Mouse (Mus musculus) ovary, postnatal 10 days (tissue): ENCODE measurements around the gene Chd2.
A peak's percentile ranks its signal among the peaks of the same experiment; 100 is the strongest.
"Not testable (repeated sequence)": the region's sequence is repeated elsewhere in the genome, so short reads cannot be mapped to it uniquely, and the experiment has no call there.

ENCODE experiments used
- DNase-seq: peaks from one replicate; pipeline ENCODE4 v3.0.0; 2022; ENCODE audit warnings: low spot score

Chd2 gene

GRCm38 (mm10) chr7:73539116-73539682, 2.4 kb downstream of the Chd2 start:
- no peak for DNase-seq

- no peak for DNase-seq
These were observed 3.1 kb downstream of the Chd2 start for GRCm38 (mm10) chr7:73538424-73539079.

GRCm38 (mm10) chr7:73537634-73538423, 3.8 kb downstream of the Chd2 start:
- peak; percentile 99 for DNase-seq

GRCm38 (mm10) chr7:73537228-73537627, 4.4 kb downstream of the Chd2 start:
- no peak for DNase-seq

GRCm38 (mm10) chr7:73536579-73536978, 5.1 kb downstream of the Chd2 start:
- no peak for DNase-seq

- DNase-seq = no peak
These were observed 5.8 kb downstream of the Chd2 start for GRCm38 (mm10) chr7:73535861-73536200.

GRCm38 (mm10) chr7:73534937-73535860, 6.4 kb downstream of the Chd2 start:
- DNase-seq = no peak

- no peak for DNase-seq
These were observed 8.2 kb downstream of the Chd2 start for GRCm38 (mm10) chr7:73533457-73533856.

GRCm38 (mm10) chr7:73532916-73533315, 8.7 kb downstream of the Chd2 start:
- no peak for DNase-seq

GRCm38 (mm10) chr7:73532139-73532538, 9.5 kb downstream of the Chd2 start:
- no peak for DNase-seq

GRCm38 (mm10) chr7:73531506-73532093, 10.0 kb downstream of the Chd2 start:
- DNase-seq = no peak

GRCm38 (mm10) chr7:73530846-73531245, 10.8 kb downstream of the Chd2 start:
- no peak for DNase-seq

GRCm38 (mm10) chr7:73530164-73530563, 11.5 kb downstream of the Chd2 start:
- no peak for DNase-seq

- DNase-seq = no peak
These were observed 12.4 kb downstream of the Chd2 start for GRCm38 (mm10) chr7:73529261-73529660.

GRCm38 (mm10) chr7:73528377-73528894, 13.2 kb downstream of the Chd2 start:
- DNase-seq = not testable (repeated sequence)

- no peak for DNase-seq
These were observed 14.4 kb downstream of the Chd2 start for GRCm38 (mm10) chr7:73527225-73527624.

GRCm38 (mm10) chr7:73524454-73524952, 17.1 kb downstream of the Chd2 start:
- DNase-seq = no peak

GRCm38 (mm10) chr7:73523608-73524259, 17.9 kb downstream of the Chd2 start:
- no peak for DNase-seq

GRCm38 (mm10) chr7:73523183-73523582, 18.4 kb downstream of the Chd2 start:
- DNase-seq = no peak

- DNase-seq = no peak
These were observed 20.1 kb downstream of the Chd2 start for GRCm38 (mm10) chr7:73521277-73522193.
